Mouse (Mus musculus) midbrain, embryonic 12.5 days (tissue): ENCODE measurements around the gene Dnajc13. TPM values are rescaled to one million over a fixed set of nuclear protein-coding genes. Genes with fewer than 3 reads are reported as not detected.
A peak's percentile ranks its signal among the peaks of the same experiment; 100 is the strongest.

Experiments
- ATAC-seq: fragments of 200-750 bp; cut with Nextera tagmentation; 2 replicates; pipeline ENCODE4 v1.8.0; 2017; ENCODE audit warnings: low read depth, moderate TSS enrichment, moderate library complexity; ENCODE audit not compliant: low FRiP score
- H3K27ac ChIP-seq: fragments of 300-500 bp; sonication (generic); replicated peaks from 2 replicates; pipeline ENCODE4 v1.5.1; 2016; ENCODE audit warnings: mild to moderate bottlenecking
- H3K27me3 ChIP-seq: fragments of 300-500 bp; sonication (generic); 2 replicates; pipeline ENCODE4 v1.6.1; 2016; ENCODE audit warnings: mild to moderate bottlenecking
- H3K36me3 ChIP-seq: fragments of 300-500 bp; sonication (generic); 2 replicates; pipeline ENCODE4 v1.6.1; 2016
- H3K4me1 ChIP-seq: fragments of 300-500 bp; sonication (generic); 2 replicates; pipeline ENCODE4 v1.6.1; 2016
- H3K4me2 ChIP-seq: fragments of 300-500 bp; sonication (generic); replicated peaks from 2 replicates; pipeline ENCODE4 v1.6.1; 2016; ENCODE audit warnings: mild to moderate bottlenecking, moderate library complexity
- H3K4me3 ChIP-seq: fragments of 300-500 bp; sonication (generic); 2 replicates; pipeline ENCODE4 v1.5.1; 2016; ENCODE audit warnings: mild to moderate bottlenecking
- H3K9ac ChIP-seq: fragments of 300-500 bp; sonication (generic); replicated peaks from 2 replicates; pipeline ENCODE4 v1.6.1; 2016; ENCODE audit warnings: mild to moderate bottlenecking, moderate library complexity
- H3K9me3 ChIP-seq: fragments of 300-500 bp; sonication (generic); 2 replicates; pipeline ENCODE4 v1.6.1; 2016; ENCODE audit warnings: mild to moderate bottlenecking
- WGBS: fragments of 180-500 bp; shearing (Covaris S2); methylation state at CpG from one replicate; pipeline ENCODE4 v1.1.7; 2016; 5-methylcytosine and 5-hydroxymethylcytosine counted together
- polyA plus RNA-seq: library from polyadenylated mRNA; unstranded; fragments of >200 nt; fragmentation: Nextera tagmentation; extraction: Ambion mirVana; gene quantifications from 2 replicates; pipeline ENCODE4 v1.2.1, GENCODE M21; 2016

The Dnajc13 gene
- 24.2 and 25.4 TPM in 2 replicates for polyA plus RNA-seq

DNA sequence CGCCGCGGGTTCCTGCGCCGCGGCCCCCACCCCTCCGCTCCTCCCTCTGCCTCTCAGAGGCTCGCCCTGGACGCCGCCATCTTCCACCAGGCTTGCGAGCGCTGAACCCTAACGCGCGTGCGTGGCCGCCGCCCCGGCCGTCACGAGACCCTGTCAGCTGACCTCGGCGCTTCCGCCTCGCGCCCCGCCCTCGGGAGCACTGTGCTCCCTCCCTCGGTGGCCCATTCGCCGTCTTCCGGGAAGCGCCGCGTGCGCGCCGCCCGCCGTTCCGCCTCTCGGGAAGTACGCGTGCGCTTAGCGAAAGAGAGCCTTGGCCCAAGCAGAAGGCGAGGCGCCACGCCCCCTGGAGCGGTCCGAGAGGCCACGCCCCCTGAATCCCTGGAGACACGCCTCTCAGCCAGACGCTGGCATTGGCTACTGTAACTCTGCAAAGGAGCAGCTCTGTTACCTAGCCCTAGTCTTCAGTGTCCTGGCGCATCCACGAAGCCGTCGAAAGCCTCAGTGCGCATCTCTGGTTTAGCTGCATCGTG is at the start of gene Dnajc13:
TSS of gene Dnajc13 (minus strand) at position 108 of the 530 bp plus-strand sequence.
- Histone ChIP-seq H3K4me1 (peaks cover 17% of the 10 kb centered on the region), H3K4me2 (peak within 1 kb of the TSS; percentile 83), H3K36me3 (no peaks in the 10 kb centered on the region), H3K4me3 (peak within 1 kb of the TSS; percentile 95), H3K9me3 (no peaks in the 10 kb centered on the region), H3K27ac (peak within 1 kb of the TSS; percentile 87), H3K27me3 (no peaks in the 10 kb centered on the region), H3K9ac (peak within 1 kb of the TSS; percentile 82)
- WGBS, result under 1% methylated on average over 57 of the region's 60 CpGs
- ATAC-seq, result peak; percentile 97

- Histone ChIP-seq H3K4me1 (no peaks in the 10 kb centered on the region), H3K27me3 (no peaks in the 10 kb centered on the region), H3K27ac (no peak overlapping the region), H3K9ac (no peak overlapping the region), H3K4me2 (no peak overlapping the region), H3K4me3 (no peak overlapping the region), H3K36me3 (no peaks in the 10 kb centered on the region), H3K9me3 (no peaks in the 10 kb centered on the region)
- ATAC-seq, result no peak
- WGBS, result 14% methylated on average over 6 of the region's 6 CpGs
Measured at GRCm38 (mm10) chr9:104306734-104307133, 44.0 kb upstream of the Dnajc13 start.

- no peak overlapping the region for H3K9ac ChIP-seq
- H3K27ac ChIP-seq, result no peak overlapping the region
- no peaks in the 10 kb centered on the region for H3K4me1 ChIP-seq
- H3K27me3 ChIP-seq, result no peaks in the 10 kb centered on the region
- H3K9me3 ChIP-seq, result no peaks in the 10 kb centered on the region
- 93% methylated on average over 6 of the region's 6 CpGs for WGBS
- no peak overlapping the region for H3K4me2 ChIP-seq
- no peak for ATAC-seq
- no peaks in the 10 kb centered on the region for H3K36me3 ChIP-seq
- no peak overlapping the region for H3K4me3 ChIP-seq
Measured at GRCm38 (mm10) chr9:104305333-104306111, 42.8 kb upstream of the Dnajc13 start.

DNA sequence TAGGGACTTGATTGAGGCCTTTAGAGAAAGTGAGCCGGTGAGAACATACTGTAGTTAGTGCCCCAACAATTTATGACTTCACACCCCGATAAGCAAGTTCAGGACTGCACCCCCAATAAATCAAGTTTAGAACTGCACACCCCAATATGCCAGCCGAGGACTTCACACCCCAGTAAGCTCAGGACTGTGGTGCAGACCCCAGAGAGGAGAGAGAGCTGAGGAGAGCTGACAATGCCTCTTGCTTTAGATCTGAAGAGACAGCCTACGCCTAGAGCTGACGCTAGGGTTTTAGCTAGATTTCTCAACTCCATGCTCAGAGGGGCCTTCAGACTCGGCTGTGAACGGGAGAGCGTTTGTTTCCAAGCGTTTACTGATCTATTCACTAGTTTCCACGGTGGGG is 42.1 kb upstream of the Dnajc13 start:
- H3K36me3 ChIP-seq, result no peaks in the 10 kb centered on the region
- no peaks in the 10 kb centered on the region for H3K9me3 ChIP-seq
- ATAC-seq, result no peak
- H3K9ac ChIP-seq, result no peak overlapping the region
- H3K27ac ChIP-seq, result no peak overlapping the region
- H3K4me1 ChIP-seq, result no peaks in the 10 kb centered on the region
- 84% methylated on average over 10 of the region's 10 CpGs for WGBS
- H3K4me3 ChIP-seq, result no peak overlapping the region
- H3K4me2 ChIP-seq, result no peak overlapping the region
- no peaks in the 10 kb centered on the region for H3K27me3 ChIP-seq

DNA sequence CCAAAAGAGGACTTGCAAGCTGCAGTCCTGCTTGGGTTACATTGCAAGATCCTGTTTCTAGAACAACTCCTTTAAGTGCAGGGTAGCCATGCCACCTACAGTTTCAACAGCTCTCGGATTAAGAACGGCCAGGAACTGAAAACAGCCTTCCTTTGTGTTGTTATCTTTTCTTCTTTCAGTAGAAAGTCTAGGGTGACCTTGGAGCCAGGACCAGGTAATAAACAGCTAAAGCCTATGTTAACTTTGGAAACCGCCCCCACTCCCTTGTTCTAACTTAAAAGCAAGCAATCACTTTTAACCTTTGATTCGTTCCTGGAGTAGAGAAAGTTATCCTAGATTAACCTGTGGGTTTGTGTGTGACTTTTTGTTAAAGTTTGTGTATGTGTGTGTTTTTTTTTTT is 41.6 kb upstream of the Dnajc13 start:
- no peaks in the 10 kb centered on the region for H3K36me3 ChIP-seq
- H3K27me3 ChIP-seq, result no peaks in the 10 kb centered on the region
- no peak for ATAC-seq
- 82% methylated on average over 4 of the region's 4 CpGs for WGBS
- H3K9ac ChIP-seq, result no peak overlapping the region
- no peaks in the 10 kb centered on the region for H3K4me1 ChIP-seq
- no peaks in the 10 kb centered on the region for H3K9me3 ChIP-seq
- no peak overlapping the region for H3K4me3 ChIP-seq
- no peak overlapping the region for H3K4me2 ChIP-seq
- no peak overlapping the region for H3K27ac ChIP-seq

GRCm38 (mm10) chr9:104300569-104300968 is 37.8 kb upstream of the Dnajc13 start:
- H3K9me3 ChIP-seq, result no peaks in the 10 kb centered on the region
- H3K4me1 ChIP-seq, result no peaks in the 10 kb centered on the region
- no peak for ATAC-seq
- H3K27me3 ChIP-seq, result no peaks in the 10 kb centered on the region
- H3K36me3 ChIP-seq, result no peaks in the 10 kb centered on the region
- H3K27ac ChIP-seq, result no peak overlapping the region
- H3K4me2 ChIP-seq, result no peak overlapping the region
- 86% methylated on average over 12 of the region's 12 CpGs for WGBS
- H3K9ac ChIP-seq, result no peak overlapping the region
- H3K4me3 ChIP-seq, result no peak overlapping the region

DNA sequence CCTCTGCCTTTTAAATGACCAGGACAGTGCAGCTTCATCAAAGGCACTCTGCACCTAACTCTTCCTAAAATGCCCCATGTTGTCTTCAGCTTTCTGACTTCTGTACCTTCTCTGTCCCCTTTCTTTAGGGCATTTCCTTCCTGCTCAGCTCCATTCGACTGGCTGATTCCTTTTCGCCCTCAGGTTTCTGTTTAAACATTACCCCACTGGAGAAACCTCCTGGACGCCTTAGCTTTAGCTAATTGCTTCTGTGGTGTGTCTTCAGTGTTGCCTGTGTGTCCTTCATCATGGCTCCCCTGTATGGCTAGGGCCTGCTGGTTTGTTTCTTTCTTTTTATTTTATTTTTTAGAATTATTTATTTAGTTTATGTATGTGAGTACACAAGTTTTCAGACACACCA is 34.3 kb upstream of the Dnajc13 start:
- H3K4me3 ChIP-seq, result no peak overlapping the region
- H3K9me3 ChIP-seq, result no peaks in the 10 kb centered on the region
- no peaks in the 10 kb centered on the region for H3K4me1 ChIP-seq
- no peak overlapping the region for H3K27ac ChIP-seq
- H3K27me3 ChIP-seq, result no peaks in the 10 kb centered on the region
- no peaks in the 10 kb centered on the region for H3K36me3 ChIP-seq
- no peak overlapping the region for H3K4me2 ChIP-seq
- no peak for ATAC-seq
- WGBS, result 89% methylated on average over 3 of the region's 3 CpGs
- no peak overlapping the region for H3K9ac ChIP-seq

- Histone ChIP-seq H3K27ac (no peak overlapping the region), H3K36me3 (no peaks in the 10 kb centered on the region), H3K4me2 (no peak overlapping the region), H3K4me3 (no peak overlapping the region), H3K9ac (no peak overlapping the region), H3K27me3 (no peaks in the 10 kb centered on the region), H3K9me3 (no peaks in the 10 kb centered on the region), H3K4me1 (no peaks in the 10 kb centered on the region)
- 76% methylated on average over 6 of the region's 6 CpGs for WGBS
- no peak for ATAC-seq
Measured at GRCm38 (mm10) chr9:104284934-104285333, 22.2 kb upstream of the Dnajc13 start.

- H3K4me3 ChIP-seq, result no peak overlapping the region
- no peaks in the 10 kb centered on the region for H3K4me1 ChIP-seq
- ATAC-seq, result no peak
- no peak overlapping the region for H3K27ac ChIP-seq
- WGBS, result 25% methylated on average over 8 of the region's 8 CpGs
- no peak overlapping the region for H3K4me2 ChIP-seq
- H3K9me3 ChIP-seq, result no peaks in the 10 kb centered on the region
- H3K36me3 ChIP-seq, result no peaks in the 10 kb centered on the region
- no peaks in the 10 kb centered on the region for H3K27me3 ChIP-seq
- H3K9ac ChIP-seq, result no peak overlapping the region
Measured at GRCm38 (mm10) chr9:104282536-104282935, 19.8 kb upstream of the Dnajc13 start.

- no peaks in the 10 kb centered on the region for H3K27me3 ChIP-seq
- ATAC-seq, result no peak
- no peaks in the 10 kb centered on the region for H3K9me3 ChIP-seq
- H3K4me3 ChIP-seq, result no peak overlapping the region
- no peak overlapping the region for H3K9ac ChIP-seq
- WGBS, result 79% methylated on average over 5 of the region's 5 CpGs
- H3K36me3 ChIP-seq, result no peaks in the 10 kb centered on the region
- no peaks in the 10 kb centered on the region for H3K4me1 ChIP-seq
- no peak overlapping the region for H3K27ac ChIP-seq
- no peak overlapping the region for H3K4me2 ChIP-seq
Measured at GRCm38 (mm10) chr9:104281737-104282136, 19.0 kb upstream of the Dnajc13 start.

GRCm38 (mm10) chr9:104280725-104281495 is 18.2 kb upstream of the Dnajc13 start:
- no peaks in the 10 kb centered on the region for H3K36me3 ChIP-seq
- H3K4me2 ChIP-seq, result no peak overlapping the region
- no peak overlapping the region for H3K9ac ChIP-seq
- no peaks in the 10 kb centered on the region for H3K27me3 ChIP-seq
- no peaks in the 10 kb centered on the region for H3K4me1 ChIP-seq
- no peaks in the 10 kb centered on the region for H3K9me3 ChIP-seq
- no peak overlapping the region for H3K4me3 ChIP-seq
- no peak overlapping the region for H3K27ac ChIP-seq
- 84% methylated on average over 8 of the region's 8 CpGs for WGBS
- ATAC-seq, result no peak

- ATAC-seq, result peak; percentile 49; the same call in 1 of the 2 replicates
- Histone ChIP-seq H3K4me3 (no peak overlapping the region), H3K4me2 (peak overlapping the region; percentile 19; the same call in 1 of the 2 replicates), H3K36me3 (no peaks in the 10 kb centered on the region), H3K9me3 (no peaks in the 10 kb centered on the region), H3K4me1 (no peaks in the 10 kb centered on the region), H3K27me3 (peaks cover under 1% of the 10 kb centered on the region; the same call in 1 of the 2 replicates), H3K9ac (no peak overlapping the region), H3K27ac (no peak overlapping the region)
- WGBS, result 26% methylated on average over 18 of the region's 18 CpGs
Measured at GRCm38 (mm10) chr9:104277528-104278162, 14.9 kb upstream of the Dnajc13 start.
